Mouse (Mus musculus) induced T-regulatory cell, adult 2 months (primary cell): Measurements from ENCODE around the gene Gadd45gip1.

Source experiments
- DNase-seq: peaks from one replicate; pipeline ENCODE4 v3.0.0-alpha.2; 2012; ENCODE audit warnings: low read depth

The Gadd45gip1 gene

GRCm38 (mm10) chr8:84847684-84848435, 16.5 kb downstream of the Gadd45gip1 start:
- DNase-seq = no peak

GRCm38 (mm10) chr8:84856434-84856833, 25.1 kb downstream of the Gadd45gip1 start:
- DNase-seq = no peak

GRCm38 (mm10) chr8:84856864-84857441, 25.6 kb downstream of the Gadd45gip1 start, which contains the start of gene Farsa:
Gene Farsa (plus strand): TSS chr8:84856989.
- peak; percentile 96 for DNase-seq

- DNase-seq = peak; percentile 92
Observed at GRCm38 (mm10) chr8:84871376-84872308, 40.3 kb downstream of the Gadd45gip1 start, which contains the start of gene Syce2. Gene Syce2 (plus strand): TSS chr8:84872111.

GRCm38 (mm10) chr8:84872309-84872965, 41.1 kb downstream of the Gadd45gip1 start:
- DNase-seq = peak; percentile 62

- peak; percentile 31 for DNase-seq
Observed at GRCm38 (mm10) chr8:84873016-84873415, 41.7 kb downstream of the Gadd45gip1 start.

GRCm38 (mm10) chr8:84874339-84874738, 43.0 kb downstream of the Gadd45gip1 start:
- no peak for DNase-seq

GRCm38 (mm10) chr8:84877297-84878035, 46.1 kb downstream of the Gadd45gip1 start:
- DNase-seq = no peak

GRCm38 (mm10) chr8:84878915-84879314, 47.6 kb downstream of the Gadd45gip1 start:
- DNase-seq = no peak

GRCm38 (mm10) chr8:84884728-84885127, 53.4 kb downstream of the Gadd45gip1 start:
- no peak for DNase-seq
